Mouse (Mus musculus) 3T3-L1 (cell line): ENCODE results near the gene Upb1.
A peak's percentile ranks its signal among the peaks of the same experiment; 100 is the strongest.
"Not testable (repeated sequence)": the region's sequence is repeated elsewhere in the genome, so short reads cannot be mapped to it uniquely, and the experiment has no call there.

Experiments
- DNase-seq: peaks from one replicate; pipeline ENCODE4 v3.0.0-alpha.2; 2015; ENCODE audit warnings: low read depth, low spot score

The Upb1 gene

DNA sequence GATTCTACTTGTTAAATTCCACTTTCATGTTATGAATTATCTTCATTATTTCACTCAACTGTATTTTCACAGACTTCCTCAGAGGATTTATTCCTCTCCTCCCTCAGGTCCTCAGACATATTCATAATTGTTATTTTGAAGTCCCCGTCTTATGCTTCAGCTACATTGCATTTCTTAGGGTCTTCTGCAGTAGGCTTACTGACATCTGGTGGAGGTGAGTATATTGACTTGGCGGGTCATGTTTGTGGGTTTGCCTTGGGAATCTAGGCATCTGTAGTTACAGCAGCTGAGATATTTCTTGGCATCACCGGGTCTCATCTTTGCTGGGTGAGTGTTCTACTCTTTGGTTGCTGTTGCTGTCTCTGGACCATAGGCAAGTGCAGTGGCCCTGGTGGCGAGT lies at the start of gene Upb1:
Gene Upb1, plus strand, starts transcription at position 158 of the 400 bp plus-strand sequence.
- no peak for DNase-seq

DNA sequence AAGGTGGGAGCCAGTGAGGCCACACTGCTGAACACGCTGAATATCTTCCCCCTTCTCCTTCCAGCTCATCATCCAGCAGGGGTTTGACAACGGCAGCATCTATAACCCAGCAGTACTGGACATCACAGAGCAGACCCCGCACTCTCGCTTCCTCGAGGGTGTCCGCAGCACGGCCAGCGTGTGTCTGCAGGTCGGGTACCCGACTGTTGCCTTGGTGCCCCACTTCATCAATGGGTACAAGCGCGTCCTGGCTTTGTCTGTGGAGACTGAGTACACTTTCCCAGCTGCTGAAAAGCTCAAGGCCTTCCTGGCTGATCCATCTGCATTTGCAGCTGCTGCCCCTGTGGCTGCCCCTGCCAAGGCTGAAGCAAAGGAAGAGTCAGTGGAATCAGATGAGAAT lies 48.4 kb upstream of the Upb1 start:
- DNase-seq: no peak

DNA sequence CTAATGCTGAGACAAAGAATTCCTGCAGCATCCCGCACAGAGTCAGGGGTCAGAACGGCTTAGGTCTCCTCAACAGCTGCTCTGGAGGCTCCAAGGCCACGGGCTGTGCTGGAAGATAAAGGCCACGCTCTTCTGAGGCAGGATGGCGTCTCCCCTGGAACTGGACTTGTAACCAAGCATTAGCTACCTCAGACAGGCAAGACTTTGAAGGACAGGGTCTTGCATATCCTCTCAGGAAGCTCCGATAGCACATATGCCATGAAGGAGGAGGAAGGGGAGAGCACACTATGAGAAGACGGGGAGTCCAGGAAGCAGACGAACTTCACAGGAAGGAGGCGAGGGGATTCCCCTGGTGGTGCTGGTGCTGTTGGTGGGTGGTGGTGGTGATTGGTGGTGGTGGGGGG lies 47.1 kb upstream of the Upb1 start:
- not testable (repeated sequence) for DNase-seq

DNA sequence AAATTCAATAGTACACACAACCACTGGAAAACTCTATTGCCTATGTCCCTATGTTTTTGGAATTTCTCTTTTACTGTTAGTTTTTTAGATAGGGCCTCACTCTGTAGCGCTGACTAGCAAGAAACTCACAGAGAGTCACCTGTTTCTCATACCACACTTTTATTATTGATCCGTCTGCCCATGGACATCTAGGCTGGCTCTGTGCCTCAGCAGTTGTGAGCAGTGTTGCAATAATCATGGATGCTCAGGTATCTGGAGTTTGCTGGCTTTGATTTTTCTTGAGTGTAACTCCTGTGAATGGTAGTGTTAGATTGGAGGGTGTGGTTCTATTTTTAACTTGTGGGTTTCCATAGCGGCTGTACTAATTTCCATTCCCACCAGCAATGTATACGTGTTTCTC lies 45.6 kb upstream of the Upb1 start:
- no peak for DNase-seq

DNA sequence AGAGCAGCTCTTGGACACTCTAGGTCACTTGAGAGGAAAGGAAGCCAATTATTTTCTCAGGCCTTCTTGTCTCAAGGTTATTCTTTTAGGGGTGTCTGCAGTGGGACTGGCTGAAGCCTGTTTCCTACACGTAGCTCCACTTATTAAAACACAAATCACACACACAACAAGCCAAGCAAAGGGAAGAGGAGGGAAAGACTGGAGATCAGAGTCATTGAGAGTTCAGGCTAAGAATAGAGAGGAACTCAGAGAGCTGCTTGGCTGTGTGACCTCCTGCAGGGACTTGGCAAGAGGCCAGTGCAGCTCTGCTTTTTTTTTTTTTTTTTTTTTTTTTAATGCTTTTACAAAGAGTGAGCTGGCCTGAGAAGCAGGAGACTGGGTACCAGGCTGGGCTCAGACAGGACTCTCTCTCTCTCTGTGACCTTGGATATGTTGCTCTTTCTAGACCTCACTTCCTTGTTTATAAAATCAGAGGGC lies 36.7 kb upstream of the Upb1 start:
- DNase-seq: not testable (repeated sequence)

DNA sequence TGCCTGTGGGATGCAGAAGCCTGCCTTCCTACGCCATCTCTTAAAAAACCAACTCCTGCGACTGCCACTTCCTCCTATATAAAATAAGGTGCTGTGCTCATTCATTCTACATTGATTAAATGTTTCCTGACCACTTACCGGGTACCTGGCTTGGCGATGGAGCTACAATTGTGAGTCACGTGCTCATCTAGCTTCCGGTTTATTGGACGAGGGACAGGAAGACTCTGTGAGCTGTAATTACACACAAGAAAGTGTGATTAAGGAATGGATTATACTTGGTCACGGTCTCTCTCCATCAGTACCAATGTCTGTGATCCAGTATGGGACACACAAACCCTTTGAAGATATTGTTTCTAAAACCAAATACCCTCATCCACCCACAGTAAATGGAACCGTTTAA lies 36.1 kb upstream of the Upb1 start:
- DNase-seq: no peak

DNA sequence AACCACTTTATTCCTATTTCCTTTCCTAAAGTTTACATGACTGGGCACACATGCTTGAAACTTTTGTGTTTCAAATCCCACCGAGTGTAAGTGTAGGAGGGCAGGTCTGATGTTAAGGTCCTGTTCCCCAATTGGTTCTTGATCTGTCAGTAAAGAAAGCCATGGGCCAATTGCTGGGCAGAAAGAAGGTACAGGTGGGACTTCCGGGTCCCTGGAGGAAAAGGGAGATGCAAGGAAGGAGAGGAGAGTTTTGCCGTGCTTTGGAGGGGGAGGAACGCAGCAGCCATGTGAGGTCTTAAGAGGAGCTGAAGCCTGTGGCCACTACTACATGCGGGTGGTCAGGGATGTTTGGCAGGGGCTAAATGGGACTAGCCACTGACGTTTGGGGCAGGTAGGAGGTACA lies 35.7 kb upstream of the Upb1 start:
- DNase-seq: no peak

DNA sequence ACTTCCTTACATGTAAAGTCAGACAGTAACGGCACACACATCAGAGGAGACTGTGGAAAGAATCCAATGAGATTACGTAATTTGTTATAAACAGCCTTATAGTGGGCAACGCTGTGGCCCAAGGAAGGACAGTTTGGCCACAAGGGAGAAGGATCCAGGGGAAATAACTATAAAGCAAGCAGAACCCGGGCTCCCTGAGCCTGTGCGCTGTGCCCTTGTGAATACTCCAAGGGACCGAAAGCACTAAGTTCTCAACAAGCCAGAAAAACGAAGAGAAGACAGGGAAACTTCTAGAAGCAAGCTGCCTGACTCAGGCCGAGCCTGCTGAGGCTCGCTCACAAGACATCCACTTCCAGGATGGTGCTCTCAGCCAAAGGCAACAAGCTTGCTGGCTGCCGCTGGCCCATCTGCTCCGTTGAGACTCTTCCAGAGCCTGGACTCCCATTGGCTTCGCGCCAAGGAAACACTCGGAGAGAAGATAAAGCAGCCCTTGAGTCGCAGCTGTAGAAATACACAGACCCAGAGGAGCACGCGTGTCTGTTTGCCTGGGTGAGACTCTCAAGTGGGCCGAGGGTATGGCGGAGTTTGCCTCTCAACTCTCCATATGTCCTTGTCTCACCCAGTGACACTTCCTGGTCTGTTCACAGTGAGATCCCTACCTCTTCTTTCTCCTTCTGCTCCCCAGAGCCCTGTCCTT lies 27.1 kb upstream of the Upb1 start:
- DNase-seq: not testable (repeated sequence)

DNA sequence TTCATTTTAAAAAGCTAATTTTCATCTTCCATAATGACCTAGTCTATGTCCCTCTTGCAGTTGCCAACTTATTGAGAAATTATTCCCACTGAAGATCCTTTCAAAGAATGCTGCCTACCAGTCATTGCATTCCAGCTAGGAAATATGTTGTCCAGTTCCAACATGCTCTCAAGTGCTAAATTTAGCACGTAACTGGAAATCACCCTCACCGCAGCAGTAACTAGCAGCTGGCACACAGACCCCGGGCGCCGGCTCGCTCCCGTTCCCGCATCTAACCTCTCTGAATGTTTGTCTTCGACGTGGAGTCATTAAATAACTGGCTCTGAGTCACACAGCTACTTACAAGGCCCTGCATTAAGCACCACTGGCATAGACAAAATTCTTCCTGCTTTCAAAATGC lies 22.2 kb upstream of the Upb1 start:
- no peak for DNase-seq

DNA sequence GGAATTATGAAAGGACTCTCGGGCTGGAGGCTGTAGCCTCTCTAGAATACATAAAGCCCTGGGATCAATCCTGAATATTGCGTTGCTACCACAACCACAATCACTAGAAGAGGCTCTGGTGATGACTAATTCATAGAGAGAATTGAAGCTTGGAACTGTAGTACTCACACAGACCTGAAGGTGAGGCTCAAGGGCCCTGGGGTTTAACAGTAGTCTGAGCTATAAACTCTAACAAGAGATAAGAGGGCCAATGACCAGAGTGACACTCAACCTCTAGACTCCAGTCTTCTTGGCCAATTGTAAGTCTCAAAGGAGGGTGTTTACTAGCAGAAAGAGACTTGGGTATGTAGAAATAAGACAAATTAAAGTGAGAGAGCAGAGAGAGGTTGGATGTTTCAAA lies 10.8 kb upstream of the Upb1 start:
- DNase-seq: no peak

DNA sequence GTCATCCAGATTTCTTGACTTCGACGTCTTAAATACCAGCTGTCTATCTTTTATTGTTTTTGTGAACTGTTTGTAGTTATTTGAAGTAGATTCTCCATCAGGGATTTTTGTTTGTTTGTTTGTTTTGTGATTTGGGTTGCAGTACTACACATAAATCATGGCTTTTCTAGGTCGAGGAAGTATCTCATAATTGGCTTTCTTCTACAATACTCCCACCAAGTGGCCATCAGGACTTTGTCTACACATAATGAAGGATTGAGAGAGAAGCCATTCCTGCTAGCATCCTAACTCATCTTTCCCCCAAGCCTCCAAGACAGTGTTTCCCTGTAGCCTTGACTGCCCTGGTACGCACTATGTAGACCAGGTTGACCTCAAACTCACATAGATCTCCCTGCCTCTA lies 10.1 kb upstream of the Upb1 start:
- no peak for DNase-seq

DNA sequence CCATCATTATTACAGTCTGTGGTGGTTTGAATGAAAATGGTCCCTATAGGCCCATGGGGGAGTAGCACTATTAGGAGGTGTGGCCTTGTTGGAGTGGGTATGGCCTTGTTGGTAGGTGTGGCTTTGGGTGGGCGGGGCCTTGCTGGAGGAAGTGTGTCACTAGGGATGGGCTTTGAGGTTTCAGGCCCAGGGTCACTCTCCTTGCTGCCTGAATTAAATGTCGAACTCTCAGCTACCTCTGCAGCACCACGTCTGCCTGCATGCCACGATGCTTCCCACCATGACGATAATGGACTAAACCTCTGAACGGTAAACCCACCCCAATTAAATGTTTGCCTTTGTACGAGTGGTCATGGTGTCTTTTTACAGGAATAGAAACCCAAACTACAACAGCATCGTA lies 6.1 kb upstream of the Upb1 start:
- no peak for DNase-seq

DNA sequence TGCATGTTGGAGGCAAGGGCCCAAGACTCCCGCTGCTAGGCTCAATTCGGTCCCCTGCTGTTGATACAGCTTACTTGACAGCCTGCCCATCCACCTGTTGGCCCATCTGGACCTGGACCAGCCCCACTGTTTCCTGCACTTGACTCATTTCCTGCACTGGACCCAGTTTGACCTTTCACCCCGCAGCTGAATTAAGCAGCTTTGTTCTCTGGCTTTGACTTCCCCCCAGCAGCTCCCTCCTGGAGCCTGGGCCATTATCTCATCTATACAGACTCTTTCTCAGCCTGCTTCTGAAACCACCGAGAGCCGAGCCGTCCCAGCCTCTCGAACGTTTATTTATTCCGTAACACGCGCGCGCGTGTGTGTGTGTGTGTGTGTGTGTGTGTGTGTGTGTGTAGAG lies 3.9 kb upstream of the Upb1 start:
- DNase-seq: no peak

DNA sequence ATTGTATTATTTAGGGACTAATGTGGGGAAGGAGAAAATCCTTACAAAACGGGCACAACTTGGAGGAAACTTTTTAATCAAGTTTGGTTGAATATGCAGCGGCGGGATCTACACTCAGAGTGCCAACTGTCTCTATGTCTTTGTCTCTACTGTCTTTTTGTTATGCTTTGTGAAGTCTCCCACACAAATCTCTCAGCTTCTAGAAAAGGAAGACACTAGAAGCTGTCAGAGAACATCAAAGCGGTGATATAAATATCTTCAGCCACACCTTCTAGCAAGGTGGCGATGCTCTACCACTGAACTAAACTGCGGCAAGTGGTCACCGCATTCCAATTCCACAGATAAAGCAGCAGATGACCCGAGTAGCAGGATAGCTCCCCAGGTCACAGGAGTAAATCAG lies 5.0 kb downstream of the Upb1 start:
- no peak for DNase-seq

DNA sequence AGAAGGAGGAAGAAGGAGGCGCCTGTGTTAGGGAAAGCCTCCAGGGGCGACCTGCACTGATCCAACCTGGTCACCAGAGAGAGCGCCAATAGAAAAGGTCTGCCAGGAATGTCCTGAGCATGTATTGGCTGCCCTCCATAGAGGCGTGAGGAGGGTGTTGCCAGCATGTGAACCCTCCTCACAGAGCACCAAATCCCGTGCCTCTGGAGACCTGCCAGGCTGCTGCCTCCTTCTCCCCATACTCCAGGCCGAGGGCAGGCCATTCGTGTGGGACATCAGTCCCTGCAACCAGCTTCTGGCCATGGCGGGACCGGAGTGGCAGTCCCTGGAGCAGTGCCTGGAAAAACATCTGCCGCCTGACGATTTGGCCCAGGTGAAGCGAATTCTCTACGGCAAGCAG lies 5.8 kb downstream of the Upb1 start:
- DNase-seq: no peak

DNA sequence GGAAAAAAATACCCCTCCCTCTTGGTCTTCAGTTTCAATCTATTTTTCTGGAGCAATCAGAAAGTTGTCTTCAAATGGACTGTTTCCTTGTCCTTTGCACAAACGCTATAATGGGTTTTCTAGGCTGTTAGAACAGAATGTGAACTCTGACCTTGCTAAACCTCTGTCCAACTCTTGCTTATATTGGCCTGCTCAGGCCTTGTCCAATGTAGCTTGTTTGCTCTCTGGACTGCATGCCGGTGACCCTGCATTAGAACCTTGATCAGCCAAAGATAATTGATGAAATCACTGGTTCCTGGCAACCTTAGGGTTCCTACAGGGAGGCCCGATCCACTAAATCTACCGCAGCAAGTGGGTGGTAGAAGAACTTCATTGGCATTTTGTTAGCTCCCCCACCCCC lies 6.8 kb downstream of the Upb1 start:
- DNase-seq: no peak

DNA sequence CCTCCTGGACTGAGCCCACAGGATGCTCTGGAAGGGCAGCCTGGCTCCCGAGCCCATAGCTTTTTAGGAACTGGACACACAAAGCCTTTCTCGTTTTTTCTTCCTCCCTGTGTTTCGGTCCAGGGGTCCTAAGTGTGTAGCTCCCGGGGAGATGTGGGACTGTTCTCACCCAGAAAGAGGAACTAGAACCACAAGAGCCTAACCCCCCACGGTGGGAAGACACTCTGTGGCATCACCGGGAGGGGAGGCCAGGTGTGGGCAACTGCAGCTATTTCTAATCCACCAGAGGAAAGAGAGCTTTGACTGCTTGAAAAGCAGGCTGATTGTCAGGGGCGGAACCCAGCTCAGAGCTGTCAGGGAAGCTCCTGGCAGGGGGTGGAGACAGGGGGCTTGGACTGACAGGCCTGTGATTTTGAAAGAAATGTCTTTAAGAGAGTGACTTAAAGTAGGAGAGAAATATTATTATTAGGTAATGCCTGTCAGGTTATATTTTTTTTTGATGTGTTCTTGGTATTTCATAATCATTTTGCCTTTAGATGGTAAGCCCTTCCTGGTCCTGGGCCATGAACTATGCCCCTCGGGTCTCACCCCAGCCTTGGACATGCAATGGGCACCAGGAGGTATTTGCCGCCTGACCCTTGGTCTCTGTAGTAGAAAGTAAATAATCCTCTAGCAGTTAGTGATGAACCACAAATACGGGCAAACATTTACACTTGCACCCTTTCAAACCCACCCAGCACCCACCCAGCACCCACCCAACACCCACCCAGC lies 10.6 kb downstream of the Upb1 start:
- DNase-seq: not testable (repeated sequence)

DNA sequence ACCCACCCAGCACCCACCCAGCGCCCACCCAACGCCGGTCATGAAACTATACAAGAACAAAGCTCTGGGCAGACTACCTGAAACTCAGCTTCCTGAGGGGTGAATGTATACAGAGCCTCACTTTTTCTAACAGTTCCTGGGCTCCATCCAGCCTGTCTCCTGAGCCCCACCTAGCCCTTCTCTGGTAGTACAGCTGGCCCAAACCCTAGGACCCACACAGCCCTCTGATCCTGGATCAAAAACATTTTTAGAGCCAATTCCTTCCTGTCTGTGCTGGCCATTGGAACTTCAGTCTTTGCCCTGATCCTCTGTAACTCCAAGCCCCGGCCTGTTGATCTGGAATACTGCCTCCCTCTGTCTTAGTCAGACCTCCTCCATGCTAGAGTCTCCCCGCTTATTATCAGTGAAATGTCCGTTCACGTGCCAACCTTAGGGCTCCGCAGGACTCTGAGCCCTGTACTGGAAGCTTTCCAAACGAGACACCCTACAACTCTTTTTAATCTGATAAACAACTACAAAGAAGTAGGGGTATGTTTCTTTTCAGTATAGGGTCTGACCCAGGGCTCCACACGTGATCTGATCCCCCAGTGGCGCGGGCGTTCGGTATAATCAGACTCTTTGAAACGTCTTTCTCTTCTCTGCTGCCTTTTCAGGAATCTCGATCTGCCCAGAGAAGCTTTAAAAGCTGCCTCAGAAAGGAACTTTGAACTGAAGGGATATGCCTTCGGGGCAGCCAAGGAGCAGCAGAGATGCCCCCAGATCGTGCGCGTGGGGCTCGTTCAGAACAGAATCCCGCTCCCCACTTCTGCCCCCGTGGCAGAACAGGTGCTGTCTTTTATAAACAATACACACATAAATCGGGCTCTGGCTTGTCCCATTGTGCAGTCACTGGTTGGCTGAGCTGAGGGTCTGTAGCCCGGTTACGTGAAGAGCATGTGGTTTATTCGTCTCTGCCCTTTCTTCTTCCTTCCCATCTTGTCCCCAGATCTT lies 11.5 kb downstream of the Upb1 start:
- no peak for DNase-seq

DNA sequence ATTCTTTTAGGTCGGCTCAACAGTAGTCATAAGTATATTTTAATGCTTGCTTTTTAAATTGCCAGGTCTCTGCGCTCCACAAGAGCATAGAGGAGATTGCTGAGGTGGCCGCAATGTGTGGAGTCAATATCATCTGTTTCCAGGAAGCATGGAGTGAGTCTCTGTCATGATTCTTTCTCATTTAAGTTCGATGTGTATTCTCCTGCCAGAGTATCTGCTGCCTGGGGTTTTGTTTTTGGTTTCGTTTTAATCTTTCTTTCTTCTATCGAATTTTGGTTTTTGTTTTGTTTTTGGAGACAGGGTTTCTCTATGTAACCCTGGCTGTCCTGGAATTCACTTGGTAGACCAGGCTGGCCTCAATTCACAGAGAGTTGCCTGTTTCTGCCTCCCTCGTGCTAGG lies 14.0 kb downstream of the Upb1 start:
- no peak for DNase-seq

DNA sequence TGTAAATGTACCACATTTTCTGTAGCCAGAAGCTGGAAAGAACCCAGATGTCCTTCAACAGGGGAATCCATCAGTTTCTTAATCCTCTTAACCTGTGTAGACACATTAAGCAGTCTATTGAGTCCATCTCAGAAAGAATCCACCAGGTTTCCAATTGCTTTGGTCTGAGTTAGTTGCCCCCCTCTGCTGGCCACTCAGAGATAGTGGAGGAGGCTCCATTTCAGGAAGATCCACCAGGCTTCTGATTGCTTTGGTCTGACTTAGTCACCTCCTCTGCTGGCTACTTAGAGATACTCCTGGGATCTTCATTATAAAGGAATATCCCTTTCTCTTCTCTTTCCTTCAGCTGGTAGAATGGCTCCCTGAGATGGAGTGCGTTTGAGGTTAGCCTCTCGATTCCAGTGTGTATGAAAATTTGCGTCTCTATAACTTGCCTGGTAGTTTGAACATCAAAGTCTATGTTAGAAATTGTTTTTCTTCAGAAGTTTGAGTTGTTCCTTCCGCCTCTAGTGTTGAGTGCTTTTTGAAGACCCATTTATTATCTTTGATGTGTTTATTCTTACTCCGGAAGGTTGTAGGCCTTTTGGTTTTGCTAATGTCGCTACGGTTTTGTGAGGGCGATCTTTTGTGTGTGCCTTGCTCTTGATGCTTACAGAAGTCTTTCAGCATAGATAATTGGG lies 16.6 kb downstream of the Upb1 start:
- DNase-seq: peak; percentile 22

DNA sequence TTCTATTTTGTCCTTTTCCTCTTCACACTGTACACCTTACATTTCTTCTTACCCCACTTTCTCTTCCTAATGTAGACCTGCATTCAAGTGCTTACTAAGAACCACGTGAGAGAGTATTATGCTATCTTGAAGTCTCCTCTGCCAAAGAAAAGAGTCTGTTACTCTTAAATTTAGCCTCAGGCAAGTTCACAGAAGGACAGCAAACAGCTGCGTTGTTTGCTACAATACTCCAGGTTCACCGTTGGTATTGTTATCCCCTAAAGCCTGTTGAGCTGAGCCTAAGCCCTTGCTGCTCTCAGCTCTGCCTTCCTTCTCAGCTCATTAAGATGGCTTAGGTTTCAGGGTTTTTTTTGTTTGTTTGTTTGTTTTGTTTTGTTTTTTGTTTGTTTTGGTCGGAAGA lies 17.8 kb downstream of the Upb1 start:
- no peak for DNase-seq
